Mouse (Mus musculus): Measurements from ENCODE around the gene Gm10273.
"Not testable (repeated sequence)": the region's sequence is repeated elsewhere in the genome, so short reads cannot be mapped to it uniquely, and the experiment has no call there.

Gm10273 gene

GRCm38 (mm10) chr10:59395461-59395860 is at the start of gene Gm10273:
Gene Gm10273 (plus strand): TSS chr10:59395632.
- not testable (repeated sequence) for DNase-seq (ENCODE audit: inconsistent age in 2 of 2, low spot score in 1 of 2)

GRCm38 (mm10) chr10:59346560-59346959 is 48.9 kb upstream of the Gm10273 start:
- no peak for DNase-seq (ENCODE audit: inconsistent age in 2 of 2, low spot score in 1 of 2)

- DNase-seq (ENCODE audit: inconsistent age in 2 of 2, low spot score in 1 of 2): no peak
Observed at GRCm38 (mm10) chr10:59348200-59348599, 47.2 kb upstream of the Gm10273 start.

- DNase-seq (ENCODE audit: inconsistent age in 2 of 2, low spot score in 1 of 2): no peak
Observed at GRCm38 (mm10) chr10:59349536-59349935, 45.9 kb upstream of the Gm10273 start.

- DNase-seq (ENCODE audit: inconsistent age in 2 of 2, low spot score in 1 of 2): no peak
Observed at GRCm38 (mm10) chr10:59353065-59353464, 42.4 kb upstream of the Gm10273 start.

- DNase-seq (ENCODE audit: inconsistent age in 2 of 2, low spot score in 1 of 2): no peak
Observed at GRCm38 (mm10) chr10:59354120-59354519, 41.3 kb upstream of the Gm10273 start.

- no peak for DNase-seq (ENCODE audit: inconsistent age in 2 of 2, low spot score in 1 of 2)
Observed at GRCm38 (mm10) chr10:59355020-59355419, 40.4 kb upstream of the Gm10273 start.

- DNase-seq (ENCODE audit: inconsistent age in 2 of 2, low spot score in 1 of 2): no peak
Observed at GRCm38 (mm10) chr10:59358744-59359143, 36.7 kb upstream of the Gm10273 start.

- no peak for DNase-seq (ENCODE audit: inconsistent age in 2 of 2, low spot score in 1 of 2)
Observed at GRCm38 (mm10) chr10:59363208-59363607, 32.2 kb upstream of the Gm10273 start.

- no peak for DNase-seq (ENCODE audit: inconsistent age in 2 of 2, low spot score in 1 of 2)
Observed at GRCm38 (mm10) chr10:59364551-59364950, 30.9 kb upstream of the Gm10273 start.

- no peak for DNase-seq (ENCODE audit: inconsistent age in 2 of 2, low spot score in 1 of 2)
Observed at GRCm38 (mm10) chr10:59365804-59366589, 29.4 kb upstream of the Gm10273 start.

- DNase-seq (ENCODE audit: inconsistent age in 2 of 2, low spot score in 1 of 2): no peak
Observed at GRCm38 (mm10) chr10:59366746-59367145, 28.7 kb upstream of the Gm10273 start.

GRCm38 (mm10) chr10:59367206-59367605 is 28.2 kb upstream of the Gm10273 start:
- DNase-seq (ENCODE audit: inconsistent age in 2 of 2, low spot score in 1 of 2): no peak

GRCm38 (mm10) chr10:59368729-59369128 is 26.7 kb upstream of the Gm10273 start:
- DNase-seq (ENCODE audit: inconsistent age in 2 of 2, low spot score in 1 of 2): no peak

- DNase-seq (ENCODE audit: inconsistent age in 2 of 2, low spot score in 1 of 2): no peak
Observed at GRCm38 (mm10) chr10:59369426-59369825, 26.0 kb upstream of the Gm10273 start.

GRCm38 (mm10) chr10:59377906-59378305 is 17.5 kb upstream of the Gm10273 start:
- DNase-seq (ENCODE audit: inconsistent age in 2 of 2, low spot score in 1 of 2): no peak

GRCm38 (mm10) chr10:59378728-59379127 is 16.7 kb upstream of the Gm10273 start:
- DNase-seq (ENCODE audit: inconsistent age in 2 of 2, low spot score in 1 of 2): no peak

- DNase-seq (ENCODE audit: inconsistent age in 2 of 2, low spot score in 1 of 2): no peak
Observed at GRCm38 (mm10) chr10:59379927-59380326, 15.5 kb upstream of the Gm10273 start.

GRCm38 (mm10) chr10:59380411-59380821 is 15.0 kb upstream of the Gm10273 start:
- no peak for DNase-seq (ENCODE audit: inconsistent age in 2 of 2, low spot score in 1 of 2)

GRCm38 (mm10) chr10:59381563-59381962 is 13.9 kb upstream of the Gm10273 start:
- DNase-seq (ENCODE audit: inconsistent age in 2 of 2, low spot score in 1 of 2): not testable (repeated sequence)

- DNase-seq (ENCODE audit: inconsistent age in 2 of 2, low spot score in 1 of 2): no peak
Observed at GRCm38 (mm10) chr10:59386951-59387350, 8.5 kb upstream of the Gm10273 start.

- DNase-seq (ENCODE audit: inconsistent age in 2 of 2, low spot score in 1 of 2): no peak
Observed at GRCm38 (mm10) chr10:59389652-59390051, 5.8 kb upstream of the Gm10273 start.

GRCm38 (mm10) chr10:59391907-59392306 is 3.5 kb upstream of the Gm10273 start:
- DNase-seq (ENCODE audit: inconsistent age in 2 of 2, low spot score in 1 of 2): no peak
